Mouse (Mus musculus): ENCODE results near the gene Dact3.

DNA sequence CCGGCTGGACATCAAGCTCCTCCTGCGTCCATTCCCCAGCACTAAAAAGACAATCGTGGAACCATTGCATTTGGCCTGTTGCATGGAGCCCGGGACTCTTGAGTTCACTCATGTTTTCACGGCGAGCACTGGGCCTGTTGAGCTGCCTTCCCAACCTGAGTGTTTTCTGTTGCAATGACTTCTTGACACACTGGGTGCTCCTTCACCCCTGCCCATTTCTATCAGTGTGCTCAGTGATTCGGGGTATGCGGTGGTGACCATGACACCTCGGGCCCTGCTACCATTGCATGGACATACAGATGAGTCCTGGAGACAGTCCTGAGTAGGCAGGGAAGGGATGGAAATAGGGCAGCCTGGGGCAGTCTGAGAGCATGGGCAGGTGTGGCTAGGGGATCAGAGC is 2.6 kb upstream of the Dact3 start:
- TF ChIP-seq POLR2A (IDR thresholded peaks at IDR 0.05; ENCODE audit: borderline replicate concordance, extremely low read depth, insufficient read depth, insufficient read length, poor library complexity, severe bottlenecking) (no peak), CTCF (IDR thresholded peaks at IDR 0.05; ENCODE audit: borderline replicate concordance, extremely low read depth, insufficient read depth, insufficient read length) (no peak)
